Mouse (Mus musculus) macrophage (primary cell): ENCODE results near the gene Rtp4. TPM values are rescaled to one million over a fixed set of nuclear protein-coding genes. Genes with fewer than 3 reads are reported as not detected.

Experiments
- H3K27ac ChIP-seq: fragments of 350-480 bp; formaldehyde crosslinking; 2 replicates; pipeline ENCODE4 v1.9.0; 2021
- H3K36me3 ChIP-seq: fragments of 350-480 bp; formaldehyde crosslinking; 2 replicates; pipeline ENCODE4 v1.9.0; 2021; ENCODE audit errors: inconsistent target
- H3K4me3 ChIP-seq: fragments of 350-480 bp; formaldehyde crosslinking; 2 replicates; pipeline ENCODE4 v1.9.0; 2021; ENCODE audit errors: inconsistent target
- H3K79me2 ChIP-seq: fragments of 350-480 bp; formaldehyde crosslinking; 2 replicates; pipeline ENCODE4 v1.9.0; 2021; ENCODE audit errors: inconsistent target
- WGBS: methylation state at CpG from one replicate; pipeline ENCODE4 v1.1.7; 2026; ENCODE audit warnings: inconsistent platforms; ENCODE audit not compliant: missing documents; 5-methylcytosine and 5-hydroxymethylcytosine counted together
- polyA plus RNA-seq: library from polyadenylated mRNA; stranded (reverse); fragments of 250-400 nt; gene quantifications from 3 replicates; pipeline ENCODE4 v1.2.4, GENCODE M21; 2018; ENCODE audit warnings: inconsistent platforms

Gene Rtp4
- polyA plus RNA-seq, 1 experiment from 2014 or later: 342 TPM

- no peak overlapping the region for H3K4me3 ChIP-seq
- H3K36me3 ChIP-seq: no peaks in the 10 kb centered on the region
- 28% methylated on average over 5 of the region's 5 CpGs for WGBS
- H3K79me2 ChIP-seq: no peaks in the 10 kb centered on the region
- H3K27ac ChIP-seq: peak overlapping the region; percentile 81
These were observed 71.3 kb downstream of the Rtp4 start for GRCm38 (mm10) chr16:23591119-23592105.

- Histone ChIP-seq H3K27ac (peak overlapping the region; percentile 81), H3K4me3 (no peak overlapping the region), H3K36me3 (no peaks in the 10 kb centered on the region), H3K79me2 (no peaks in the 10 kb centered on the region)
These were observed 72.4 kb downstream of the Rtp4 start for GRCm38 (mm10) chr16:23592501-23592900.

GRCm38 (mm10) chr16:23596696-23597095, 76.6 kb downstream of the Rtp4 start:
- WGBS: 92% methylated on average over 3 of the region's 3 CpGs
- Histone ChIP-seq H3K4me3 (no peak overlapping the region), H3K27ac (no peak overlapping the region), H3K79me2 (no peaks in the 10 kb centered on the region), H3K36me3 (no peaks in the 10 kb centered on the region)

- Histone ChIP-seq H3K36me3 (no peaks in the 10 kb centered on the region), H3K27ac (no peak overlapping the region), H3K79me2 (no peaks in the 10 kb centered on the region), H3K4me3 (no peak overlapping the region)
These were observed 77.9 kb downstream of the Rtp4 start for GRCm38 (mm10) chr16:23597968-23598367.

GRCm38 (mm10) chr16:23606220-23606619, 86.1 kb downstream of the Rtp4 start:
- no peak overlapping the region for H3K4me3 ChIP-seq
- H3K36me3 ChIP-seq: no peaks in the 10 kb centered on the region
- no peak overlapping the region for H3K27ac ChIP-seq
- H3K79me2 ChIP-seq: peaks cover 14% of the 10 kb centered on the region
- WGBS: 100% methylated on average over 2 of the region's 2 CpGs

- H3K27ac ChIP-seq: no peak overlapping the region
- H3K36me3 ChIP-seq: no peaks in the 10 kb centered on the region
- 97% methylated on average over 7 of the region's 7 CpGs for WGBS
- H3K79me2 ChIP-seq: peaks cover 19% of the 10 kb centered on the region
- no peak overlapping the region for H3K4me3 ChIP-seq
These were observed 86.6 kb downstream of the Rtp4 start for GRCm38 (mm10) chr16:23606651-23607050.

GRCm38 (mm10) chr16:23607911-23608410, 87.9 kb downstream of the Rtp4 start:
- Histone ChIP-seq H3K79me2 (peaks cover 32% of the 10 kb centered on the region), H3K36me3 (peaks cover 7% of the 10 kb centered on the region; the same call in 1 of the 2 replicates), H3K27ac (no peak overlapping the region), H3K4me3 (no peak overlapping the region)
- WGBS: 23% methylated on average over 1 of the region's 1 CpGs

GRCm38 (mm10) chr16:23609748-23610185, 89.7 kb downstream of the Rtp4 start:
- peak overlapping the region; percentile 95 for H3K27ac ChIP-seq
- peak overlapping the region; percentile 73 for H3K4me3 ChIP-seq
- H3K36me3 ChIP-seq: peaks cover 25% of the 10 kb centered on the region
- WGBS: under 1% methylated on average over 11 of the region's 11 CpGs
- peaks cover 45% of the 10 kb centered on the region for H3K79me2 ChIP-seq

- 93% methylated on average over 4 of the region's 4 CpGs for WGBS
- no peaks in the 10 kb centered on the region for H3K79me2 ChIP-seq
- no peaks in the 10 kb centered on the region for H3K36me3 ChIP-seq
- H3K27ac ChIP-seq: no peak overlapping the region
- no peak overlapping the region for H3K4me3 ChIP-seq
These were observed 104.1 kb downstream of the Rtp4 start for GRCm38 (mm10) chr16:23624205-23624604.

GRCm38 (mm10) chr16:23631531-23631930, 111.4 kb downstream of the Rtp4 start:
- WGBS: 95% methylated on average over 2 of the region's 2 CpGs
- Histone ChIP-seq H3K79me2 (no peaks in the 10 kb centered on the region), H3K36me3 (no peaks in the 10 kb centered on the region), H3K27ac (no peak overlapping the region), H3K4me3 (no peak overlapping the region)

- H3K4me3 ChIP-seq: no peak overlapping the region
- WGBS: 90% methylated on average over 2 of the region's 2 CpGs
- no peak overlapping the region for H3K27ac ChIP-seq
- H3K36me3 ChIP-seq: no peaks in the 10 kb centered on the region
- no peaks in the 10 kb centered on the region for H3K79me2 ChIP-seq
These were observed 112.6 kb downstream of the Rtp4 start for GRCm38 (mm10) chr16:23632681-23633080.

- WGBS: 86% methylated on average over 4 of the region's 5 CpGs
These were observed 132.9 kb downstream of the Rtp4 start for GRCm38 (mm10) chr16:23653028-23653427.

GRCm38 (mm10) chr16:23653479-23653878, 133.4 kb downstream of the Rtp4 start:
- 82% methylated on average over 4 of the region's 4 CpGs for WGBS
- H3K27ac ChIP-seq: no peak overlapping the region
- H3K4me3 ChIP-seq: no peak overlapping the region
- no peaks in the 10 kb centered on the region for H3K79me2 ChIP-seq
- H3K36me3 ChIP-seq: no peaks in the 10 kb centered on the region

More at GRCm38 (mm10) chr16:23653028-23653427, 132.9 kb downstream of the Rtp4 start:
- Histone ChIP-seq H3K27ac (no peak overlapping the region), H3K4me3 (no peak overlapping the region), H3K36me3 (no peaks in the 10 kb centered on the region), H3K79me2 (no peaks in the 10 kb centered on the region)

- no peak overlapping the region for H3K27ac ChIP-seq
- no peak overlapping the region for H3K4me3 ChIP-seq
- 95% methylated on average over 13 of the region's 13 CpGs for WGBS
- no peaks in the 10 kb centered on the region for H3K79me2 ChIP-seq
- H3K36me3 ChIP-seq: no peaks in the 10 kb centered on the region
These were observed 139.8 kb downstream of the Rtp4 start for GRCm38 (mm10) chr16:23659597-23660531.
